Mouse (Mus musculus) megakaryocyte progenitor cell, adult 5-6 weeks (primary cell): ENCODE results near the gene Rpl6. TPM values are rescaled to one million over a fixed set of nuclear protein-coding genes. Genes with fewer than 3 reads are reported as not detected.
"Not testable (repeated sequence)": the region's sequence is repeated elsewhere in the genome, so short reads cannot be mapped to it uniquely, and the experiment has no call there.

Experiments
- ATAC-seq: replicated peaks from 2 replicates; pipeline ENCODE4 v1.8.0; 2016; ENCODE audit warnings: mild to moderate bottlenecking, moderate TSS enrichment, inconsistent platforms; ENCODE audit not compliant: poor library complexity
- total RNA-seq, 2 experiments: library from RNA; stranded (forward) in 1 of 2; stranded (reverse) in 1 of 2; fragments of 157-497, 149-512 nt in 1 of 2; fragments of 200-1000 nt in 1 of 2; gene quantifications; 2 replicates each; pipeline versions ENCODE4 v1.2.3 to v1.2.4; 2015 to 2017

The Rpl6 gene
- total RNA-seq, 2 experiments from 2014 or later: 1,567 to 2,970 TPM

DNA sequence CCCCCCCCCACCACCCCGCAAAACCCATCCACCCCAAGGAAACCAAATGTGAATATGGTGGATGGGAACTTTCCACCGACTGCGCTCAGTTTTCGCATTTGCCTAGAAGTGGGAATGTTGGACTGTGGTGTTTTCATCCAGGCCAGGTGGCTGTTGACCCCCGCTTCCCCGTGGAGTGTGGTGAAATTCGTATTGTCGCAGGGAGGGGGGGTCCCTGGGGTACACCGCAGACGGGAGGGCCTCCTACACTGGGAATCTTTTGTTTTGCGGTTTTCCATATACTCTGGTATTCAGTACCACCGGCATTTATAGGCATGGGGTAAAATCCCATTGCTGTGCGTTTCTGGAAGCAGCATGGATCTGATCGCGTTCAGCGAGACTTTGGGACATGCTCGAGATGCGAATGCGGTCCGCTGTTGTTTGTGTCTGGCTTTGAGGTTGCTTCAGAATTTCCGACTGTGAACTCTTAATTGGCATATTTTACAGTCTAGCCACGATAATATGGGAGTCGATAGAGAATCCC lies 17.1 kb downstream of the Rpl6 start:
- no peak for ATAC-seq

DNA sequence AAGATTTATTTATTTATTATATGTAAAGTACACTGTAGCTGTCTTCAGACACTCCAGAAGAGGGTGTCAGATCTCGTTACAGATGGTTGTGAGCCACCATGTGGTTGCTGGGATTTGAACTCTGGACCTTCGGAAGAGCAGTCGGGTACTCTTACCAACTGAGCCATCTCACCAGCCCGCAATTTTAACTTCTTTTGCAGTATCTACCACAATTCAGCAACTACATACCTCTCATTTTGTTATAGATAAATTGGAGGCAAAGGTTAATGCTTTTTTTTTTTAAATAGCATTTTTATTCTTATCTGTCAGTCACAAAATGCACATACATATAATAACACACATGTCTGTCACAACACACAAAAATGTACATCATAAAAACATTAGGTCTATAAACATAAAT lies 19.7 kb downstream of the Rpl6 start:
- ATAC-seq: not testable (repeated sequence)

- no peak for ATAC-seq
These were observed 20.6 kb downstream of the Rpl6 start for GRCm38 (mm10) chr5:121224856-121225255.

GRCm38 (mm10) chr5:121225854-121226253 lies 21.6 kb downstream of the Rpl6 start:
- ATAC-seq: no peak

GRCm38 (mm10) chr5:121226406-121226805 lies 22.1 kb downstream of the Rpl6 start:
- ATAC-seq: no peak

GRCm38 (mm10) chr5:121226845-121227244 lies 22.6 kb downstream of the Rpl6 start:
- no peak for ATAC-seq

DNA sequence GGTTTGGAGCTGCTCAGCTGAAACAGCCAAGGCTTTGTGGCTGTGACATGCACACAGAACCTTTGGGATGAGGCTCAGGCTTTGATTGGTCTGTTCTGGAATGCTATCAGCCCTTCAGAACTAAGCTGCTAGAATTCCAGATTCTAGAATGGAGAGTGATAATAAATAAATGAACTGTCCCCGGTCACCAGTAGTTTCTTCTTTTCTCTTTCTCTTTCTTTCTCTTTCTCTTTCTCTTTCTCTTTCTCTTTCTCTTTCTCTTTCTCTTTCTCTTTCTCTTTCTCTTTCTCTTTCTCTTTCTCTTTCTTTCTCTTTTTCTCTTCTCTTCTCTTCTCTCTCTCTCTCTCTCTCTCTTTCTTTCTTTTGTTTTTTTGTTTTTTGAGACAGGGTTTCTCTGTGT lies 23.0 kb downstream of the Rpl6 start:
- ATAC-seq: not testable (repeated sequence)

DNA sequence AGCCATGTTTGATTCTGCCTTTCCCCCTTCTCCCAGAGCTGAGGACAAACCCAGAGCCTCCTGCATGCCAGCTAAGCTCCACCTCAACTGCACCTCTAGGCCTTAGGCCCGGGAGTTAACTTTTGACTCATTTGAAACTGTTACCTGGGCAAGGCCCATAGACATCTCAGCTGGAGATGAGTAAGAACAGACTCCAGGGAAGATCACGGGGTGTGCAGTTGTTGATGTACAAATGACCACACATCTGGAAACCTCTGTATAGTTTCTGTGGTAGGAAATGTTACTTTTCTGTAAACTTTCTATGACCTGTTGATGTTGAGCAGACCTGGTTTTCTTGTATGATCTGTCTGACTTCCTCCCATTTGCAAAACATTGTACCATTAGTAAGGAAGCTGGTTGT lies 24.9 kb downstream of the Rpl6 start:
- ATAC-seq: no peak

GRCm38 (mm10) chr5:121230811-121231210 lies 26.5 kb downstream of the Rpl6 start:
- peak; percentile 56 for ATAC-seq

DNA sequence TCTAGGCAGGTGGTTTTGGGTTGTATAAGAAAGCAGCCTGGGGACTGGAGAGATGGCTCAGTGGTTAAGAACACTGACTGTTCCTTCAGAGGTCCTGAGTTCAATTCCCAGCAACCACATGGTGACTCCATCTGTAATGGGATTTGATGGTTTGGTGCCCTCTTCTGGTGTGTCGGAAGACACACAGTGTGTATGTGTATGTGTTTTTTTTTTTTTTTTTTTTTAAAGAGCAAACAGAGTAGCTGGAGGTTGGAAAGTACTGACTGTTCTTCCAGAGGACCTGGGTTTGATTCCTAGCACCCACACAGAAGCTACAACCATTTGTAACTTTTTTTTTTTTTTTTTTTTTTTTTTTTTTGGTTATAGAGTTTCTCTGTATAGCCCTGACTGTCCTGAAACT lies 28.5 kb downstream of the Rpl6 start:
- no peak for ATAC-seq

- ATAC-seq: peak; percentile 57
These were observed 29.4 kb downstream of the Rpl6 start for GRCm38 (mm10) chr5:121233726-121234125.

- peak; percentile 96 for ATAC-seq
These were observed 31.9 kb downstream of the Rpl6 start for GRCm38 (mm10) chr5:121236171-121236570.

- ATAC-seq: no peak
These were observed 33.9 kb downstream of the Rpl6 start for GRCm38 (mm10) chr5:121238208-121238607.

- ATAC-seq: no peak
These were observed 35.6 kb downstream of the Rpl6 start for GRCm38 (mm10) chr5:121239846-121240245.

GRCm38 (mm10) chr5:121241182-121241581 lies 36.9 kb downstream of the Rpl6 start:
- ATAC-seq: no peak

DNA sequence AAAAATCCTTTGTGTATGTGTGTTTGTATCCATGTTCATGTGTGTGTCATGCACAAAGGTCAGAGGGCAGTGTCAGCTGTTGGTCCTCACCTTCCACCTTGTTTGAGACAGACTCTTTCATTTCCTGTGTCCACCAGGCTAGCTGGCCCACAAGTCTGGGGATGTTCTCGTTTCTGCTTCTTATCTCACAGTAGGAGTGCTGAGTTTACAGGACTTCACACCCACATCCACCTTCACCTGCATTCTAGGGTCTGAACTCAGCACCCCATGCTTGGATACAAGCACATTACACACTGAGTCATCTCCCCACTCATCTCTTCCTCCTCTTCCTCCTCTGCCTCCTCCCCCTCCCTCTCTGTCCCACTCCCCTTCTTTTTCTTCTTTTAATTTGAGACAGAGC lies 38.0 kb downstream of the Rpl6 start:
- ATAC-seq: no peak

GRCm38 (mm10) chr5:121242701-121243100 lies 38.4 kb downstream of the Rpl6 start:
- peak; percentile 62 for ATAC-seq

- peak; percentile 42; the same call in 1 of the 2 replicates for ATAC-seq
These were observed 39.5 kb downstream of the Rpl6 start for GRCm38 (mm10) chr5:121243676-121244364.

- peak; percentile 44 for ATAC-seq
These were observed 40.1 kb downstream of the Rpl6 start for GRCm38 (mm10) chr5:121244365-121244731.

GRCm38 (mm10) chr5:121245201-121245600 lies 40.9 kb downstream of the Rpl6 start:
- no peak for ATAC-seq

DNA sequence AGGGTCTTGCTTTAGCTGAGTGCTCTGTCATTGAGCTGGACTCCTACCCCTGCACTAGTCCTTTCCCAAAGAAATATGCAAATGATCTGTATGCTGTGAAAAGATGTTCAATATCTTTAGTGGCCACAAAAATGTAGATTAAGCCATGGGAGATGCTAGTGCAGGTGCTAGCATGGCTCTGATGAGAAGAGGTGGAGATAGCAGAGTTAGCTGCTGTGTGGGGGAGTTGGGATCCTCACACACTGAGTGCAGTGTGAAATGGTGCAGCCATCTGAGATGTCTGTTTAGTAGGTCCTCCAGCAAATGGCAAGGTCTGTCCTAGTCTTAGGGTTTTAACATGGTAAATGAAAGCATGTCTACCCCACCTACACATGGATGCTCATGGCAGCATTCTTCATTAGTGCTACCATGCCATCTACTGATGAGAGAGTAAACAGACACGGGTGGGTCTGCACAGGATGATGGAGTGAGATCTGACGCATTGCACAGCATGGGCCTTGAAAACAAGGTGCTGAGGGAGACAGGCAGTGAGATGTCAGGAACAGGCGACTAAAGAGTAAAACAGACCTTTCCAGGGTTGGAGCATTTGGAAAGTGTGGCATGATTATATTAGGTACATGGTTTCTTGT lies 44.6 kb downstream of the Rpl6 start:
- ATAC-seq: peak; percentile 36; the same call in 1 of the 2 replicates

- ATAC-seq: peak; percentile 26; the same call in 1 of the 2 replicates
These were observed 45.4 kb downstream of the Rpl6 start for GRCm38 (mm10) chr5:121249693-121250092.
